Mouse (Mus musculus) urinary bladder, postnatal 10 days (tissue): Measurements from ENCODE around the gene Atrn.
A peak's percentile ranks its signal among the peaks of the same experiment; 100 is the strongest.
"Not testable (repeated sequence)": the region's sequence is repeated elsewhere in the genome, so short reads cannot be mapped to it uniquely, and the experiment has no call there.

Source experiments
- DNase-seq: peaks from one replicate; pipeline ENCODE4 v3.0.0; 2022; ENCODE audit warnings: low spot score

Atrn gene

DNA sequence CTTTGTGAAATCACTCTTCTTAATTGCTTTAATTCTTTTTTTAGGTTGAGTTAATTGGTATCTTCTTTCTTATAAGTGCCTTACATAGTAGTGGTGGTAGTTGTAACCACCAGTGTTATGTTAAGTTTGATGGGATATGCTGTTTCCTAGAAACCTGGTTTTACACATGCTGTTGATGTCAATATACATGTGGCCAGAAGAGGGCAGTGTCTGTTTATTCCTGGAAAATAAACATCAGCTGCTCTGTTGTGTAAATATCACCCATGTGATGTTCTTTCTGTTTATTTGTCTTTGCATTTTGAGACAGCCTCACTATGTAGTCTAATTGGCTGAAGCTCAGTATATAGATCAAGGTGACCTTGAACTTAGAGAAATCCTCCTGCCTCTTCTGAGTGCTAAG, 55.6 kb downstream of the Atrn start:
- no peak for DNase-seq

DNA sequence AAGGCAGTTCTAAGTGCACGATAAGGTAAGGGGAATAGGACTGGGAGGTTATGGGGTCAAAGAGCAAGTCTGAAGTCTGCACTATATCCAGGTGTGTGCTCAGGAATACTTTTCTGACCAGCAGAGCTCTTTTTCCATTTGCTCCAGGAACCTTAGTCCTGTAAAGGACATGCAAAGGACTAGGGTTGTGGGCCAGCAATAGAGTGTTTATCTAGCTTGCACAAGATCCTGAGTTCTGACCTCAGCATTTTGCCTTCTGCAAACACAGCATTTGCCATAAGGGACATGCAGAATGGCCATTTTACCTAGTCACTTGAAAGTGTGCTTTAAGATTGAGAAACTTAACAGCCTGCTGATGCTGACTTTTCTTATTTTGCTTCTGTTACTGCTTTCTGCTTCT, 58.7 kb downstream of the Atrn start:
- DNase-seq, result no peak

DNA sequence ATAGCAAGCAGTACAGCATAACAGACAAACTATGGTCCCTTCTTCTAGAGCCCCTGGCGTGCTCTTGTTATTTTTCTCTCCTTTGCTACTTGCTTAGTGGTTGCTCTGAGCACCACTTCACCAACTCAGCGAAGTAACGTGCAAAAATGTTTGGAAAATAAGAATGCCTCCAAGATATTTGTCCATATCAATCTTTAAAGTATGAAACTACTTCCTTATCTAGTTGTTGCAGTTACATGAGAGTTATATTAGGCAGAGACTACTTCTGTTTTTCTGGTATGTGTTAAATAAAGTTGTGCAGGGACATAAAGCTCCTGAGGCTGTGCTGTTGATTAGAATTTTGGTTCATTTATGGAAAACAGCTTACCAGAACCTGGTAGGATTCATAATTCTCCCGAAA, 64.7 kb downstream of the Atrn start:
- DNase-seq, result no peak

DNA sequence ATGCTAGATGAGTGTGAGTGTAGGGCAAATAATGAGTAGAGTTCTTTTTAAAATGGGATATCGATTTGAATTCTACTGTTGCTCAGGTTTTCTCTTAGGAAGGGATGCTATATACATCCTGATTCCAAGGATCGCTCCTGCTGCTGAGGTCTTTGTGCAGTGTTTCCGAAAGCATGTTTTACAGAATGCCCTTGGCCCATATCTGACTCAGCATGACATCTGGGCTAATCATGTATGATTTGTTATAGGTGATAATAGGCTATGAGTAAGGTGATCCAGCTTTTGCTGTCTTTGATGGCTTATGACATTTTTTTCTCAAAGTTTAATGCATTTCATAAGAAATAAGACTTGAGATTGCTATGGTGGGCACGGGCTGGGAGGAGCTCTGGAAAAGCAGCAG, 66.1 kb downstream of the Atrn start:
- no peak for DNase-seq

DNA sequence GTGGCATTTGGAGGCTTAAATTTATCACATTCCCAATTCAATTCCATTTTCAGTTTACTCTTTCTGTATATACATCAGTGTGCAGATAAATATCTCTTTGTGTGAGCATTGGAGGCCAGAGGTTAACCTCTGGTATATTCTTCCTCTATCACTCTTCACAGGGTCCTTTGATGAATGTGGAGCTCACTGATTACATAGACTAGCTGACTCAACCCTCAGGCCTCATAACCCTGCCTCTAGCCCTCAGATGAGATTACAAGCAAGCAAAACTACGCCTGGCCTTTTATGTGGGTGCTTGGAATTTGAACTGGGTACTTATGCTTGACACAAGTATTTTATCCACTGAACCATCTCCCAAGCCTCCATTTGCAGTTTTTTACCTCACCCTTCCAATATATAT, 68.6 kb downstream of the Atrn start:
- no peak for DNase-seq

DNA sequence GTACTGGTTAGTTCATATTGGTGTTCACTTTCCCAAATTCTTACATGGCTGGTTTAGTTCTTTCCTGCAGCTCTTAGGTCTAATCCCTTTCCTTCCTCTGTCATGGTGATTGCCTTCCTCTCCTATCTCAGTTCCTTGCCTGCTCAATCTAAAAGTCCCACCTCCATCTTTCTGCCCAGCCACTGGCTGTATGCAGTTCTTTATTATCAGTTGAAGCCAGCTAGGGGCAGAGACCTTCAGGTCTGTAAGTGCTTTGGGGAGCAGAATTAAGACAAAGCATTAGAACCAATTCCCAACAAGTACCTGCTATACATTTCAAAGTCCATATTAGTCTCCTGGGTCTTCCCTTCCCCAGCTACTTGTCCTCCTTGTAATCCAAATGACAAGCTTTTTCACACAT, 71.3 kb downstream of the Atrn start:
- DNase-seq, result no peak

DNA sequence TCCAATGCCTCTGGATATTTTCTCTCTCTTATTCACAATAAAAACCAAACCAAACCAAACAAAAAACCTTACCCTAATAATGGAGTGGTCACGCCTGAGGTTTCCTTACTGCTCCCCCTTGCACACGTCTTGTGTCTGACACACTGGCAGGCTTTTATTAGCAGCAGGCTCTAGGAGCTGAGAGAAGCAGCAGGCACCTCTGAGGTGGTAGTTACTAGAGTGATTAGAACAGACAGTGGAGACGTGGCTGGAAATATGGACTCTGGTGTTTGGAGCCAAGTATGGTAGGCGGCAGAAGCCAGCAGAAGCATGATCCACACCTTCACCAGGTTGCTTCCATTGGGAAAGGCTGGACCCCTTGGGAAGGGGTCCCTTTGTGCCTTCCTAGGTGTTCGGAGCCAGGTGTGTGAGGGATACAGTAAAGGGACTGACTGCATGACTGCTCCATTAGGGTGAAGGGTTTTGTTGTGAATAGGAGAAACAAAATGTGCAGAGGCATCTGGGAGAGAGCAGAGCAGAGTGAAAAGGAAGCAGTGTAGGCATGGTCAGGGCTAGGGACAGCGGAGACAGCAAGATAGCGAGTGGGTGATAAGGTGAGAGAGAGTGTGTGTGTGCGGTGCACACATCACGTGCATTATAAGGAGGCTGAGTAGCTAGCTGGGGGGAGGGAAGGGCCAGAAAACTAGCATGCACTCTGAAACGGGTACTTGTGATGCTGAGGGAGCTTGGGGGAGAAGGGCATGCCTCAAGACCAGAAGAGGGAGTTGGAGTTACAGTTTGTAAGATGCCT, 72.0 kb downstream of the Atrn start:
- DNase-seq, result no peak

DNA sequence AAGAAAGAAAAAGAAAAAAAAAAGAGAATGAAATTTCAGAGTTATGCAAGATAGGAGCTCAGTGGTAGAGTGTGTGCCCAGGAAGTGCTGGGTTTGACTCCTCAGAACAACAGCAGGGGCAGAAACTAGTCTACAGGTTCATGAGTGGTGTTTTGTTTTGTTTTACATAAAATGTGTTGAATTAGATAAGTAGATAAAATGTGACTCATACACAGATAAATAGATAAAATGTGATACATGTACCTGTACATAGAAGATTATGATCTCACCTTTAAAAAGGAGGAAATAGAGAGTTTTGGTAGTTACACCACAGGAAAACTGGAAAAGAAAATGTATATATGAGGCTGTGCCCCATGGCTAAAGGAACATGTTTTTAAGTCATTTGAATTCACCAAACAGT, 72.8 kb downstream of the Atrn start:
- DNase-seq, result no peak

DNA sequence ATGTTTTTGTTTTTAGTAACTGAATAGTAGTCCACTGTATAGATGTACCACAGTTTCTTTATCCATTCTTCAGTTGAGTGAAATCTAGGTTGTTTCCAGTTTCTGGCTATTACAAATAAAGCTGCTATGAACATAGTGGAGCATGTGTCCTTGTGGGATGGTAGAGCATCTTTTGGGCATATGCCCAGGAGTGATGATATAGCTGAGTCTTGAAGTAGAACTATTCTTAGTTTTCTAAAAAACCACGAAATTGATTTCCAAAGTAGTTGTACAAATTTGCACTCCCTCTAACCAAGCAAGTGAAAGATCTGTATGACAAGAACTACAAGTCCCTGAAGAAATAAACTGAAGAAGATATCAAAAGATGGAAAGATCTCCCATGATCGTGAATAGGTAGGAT, 86.5 kb downstream of the Atrn start:
- no peak for DNase-seq

DNA sequence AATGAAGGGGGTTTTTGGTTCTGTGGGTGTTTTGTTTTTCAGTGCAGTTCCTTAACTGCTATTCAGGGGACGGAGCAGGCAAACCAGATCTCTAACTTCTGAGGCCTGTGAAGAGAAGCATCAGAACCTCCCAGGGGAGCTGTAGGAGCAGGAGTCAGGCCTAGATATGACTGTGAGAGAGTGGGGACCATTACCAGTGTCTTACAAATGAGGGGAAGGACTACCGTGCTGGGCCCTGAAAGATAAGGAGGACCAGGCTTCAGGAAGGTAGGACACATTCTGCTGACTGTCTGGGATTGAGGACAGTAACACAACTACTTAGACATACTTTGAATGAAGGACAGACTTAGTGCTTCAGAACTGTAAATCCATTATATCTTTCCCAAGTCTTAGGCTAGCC, 102.8 kb downstream of the Atrn start:
- DNase-seq, result no peak

DNA sequence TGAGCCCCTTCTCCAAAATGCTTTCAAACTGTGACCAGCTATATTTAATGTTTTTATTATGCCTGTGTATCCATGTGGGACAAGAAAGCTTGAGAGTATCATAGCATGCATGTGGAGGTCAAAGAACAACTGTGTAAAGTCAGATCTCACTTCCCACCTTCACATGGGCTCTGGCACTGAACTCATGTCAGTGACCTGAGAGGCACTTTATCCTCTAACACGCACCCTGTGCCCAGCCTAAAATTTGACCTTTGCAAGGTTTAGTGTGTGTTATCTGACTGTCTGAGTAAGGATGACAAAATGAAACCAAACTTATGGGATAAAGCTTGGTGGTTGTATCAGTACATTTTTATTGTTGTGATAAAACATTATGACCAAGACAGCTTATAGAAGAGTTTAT, 104.3 kb downstream of the Atrn start:
- no peak for DNase-seq

DNA sequence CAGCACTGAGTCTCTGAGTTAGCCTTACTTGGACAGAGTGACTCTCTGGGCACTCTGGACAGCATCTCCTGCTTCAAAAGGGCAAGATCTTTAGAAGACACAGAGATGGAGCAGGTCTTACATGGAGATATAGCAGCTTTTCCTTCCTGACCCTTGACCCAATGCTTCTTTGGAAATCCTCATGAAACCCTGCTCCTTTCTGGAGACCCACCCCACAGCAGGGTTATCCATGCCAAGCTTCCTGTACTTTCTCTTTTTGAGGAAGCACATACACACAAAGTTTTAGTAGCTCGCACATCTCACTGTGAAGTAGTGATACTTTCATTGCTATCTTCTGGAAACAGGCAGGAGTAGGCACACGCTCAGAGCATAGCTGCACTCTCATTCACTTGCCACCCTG, 118.9 kb downstream of the Atrn start:
- DNase-seq, result no peak

DNA sequence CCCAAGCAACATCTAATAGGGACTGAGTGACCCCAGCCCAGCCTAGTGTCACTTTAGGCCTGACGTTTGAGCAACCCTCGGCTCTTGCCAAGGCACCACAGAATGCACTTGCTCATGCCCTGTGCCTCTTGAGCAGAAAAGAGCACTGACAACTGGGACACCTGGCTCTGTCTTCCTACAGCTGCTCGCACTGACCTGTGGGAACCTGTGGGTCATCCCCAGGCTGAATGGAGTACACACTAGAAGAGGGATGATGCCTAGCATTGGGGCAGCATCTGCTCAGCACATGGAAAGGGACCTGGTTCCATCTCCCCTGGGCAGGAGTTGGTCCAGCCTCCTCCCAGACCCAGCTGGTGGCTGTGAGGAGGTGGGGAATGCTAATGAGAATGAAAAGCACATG, 120.6 kb downstream of the Atrn start:
- DNase-seq, result no peak

DNA sequence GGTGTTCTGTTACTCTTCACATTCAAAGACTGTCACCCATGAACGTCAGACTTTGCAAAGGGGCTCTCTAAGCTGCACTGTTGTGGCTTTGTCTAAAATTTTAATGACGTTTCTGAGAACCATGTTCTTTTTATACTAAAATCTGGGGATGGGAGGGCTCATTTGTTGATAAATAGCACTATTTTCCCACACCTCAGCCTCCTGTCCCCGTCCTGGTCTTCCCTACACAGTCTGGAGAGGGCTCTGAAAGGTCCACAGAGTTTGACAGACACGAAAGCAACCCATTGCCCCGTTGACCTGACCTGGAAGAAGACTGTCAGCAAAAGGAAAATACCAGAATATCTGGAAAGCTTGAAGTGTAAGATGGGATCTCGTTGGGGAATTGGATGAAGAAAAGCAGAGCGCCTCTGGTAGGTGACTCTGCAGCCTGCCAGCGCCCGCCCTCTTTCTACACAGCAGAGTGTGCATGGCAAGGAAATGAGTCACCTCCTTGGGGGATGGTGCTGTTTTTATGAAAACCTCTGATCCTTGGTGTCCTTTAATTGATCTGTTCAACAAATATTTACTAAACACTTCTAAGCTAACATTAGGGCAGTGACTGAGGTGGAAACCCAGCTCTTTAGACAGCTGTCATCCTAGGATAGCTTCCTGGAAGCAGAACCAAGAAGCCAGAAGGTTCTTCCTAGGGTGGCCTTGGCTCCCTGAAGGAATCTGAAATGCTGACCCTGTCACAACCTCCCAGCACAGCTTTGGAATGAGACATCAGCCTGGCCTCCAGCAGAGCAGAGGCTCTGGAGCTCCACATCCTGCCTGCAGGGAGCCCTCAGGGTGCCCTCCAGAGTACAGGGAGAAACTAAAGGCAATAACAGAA, 123.0 kb downstream of the Atrn start:
- no peak for DNase-seq

DNA sequence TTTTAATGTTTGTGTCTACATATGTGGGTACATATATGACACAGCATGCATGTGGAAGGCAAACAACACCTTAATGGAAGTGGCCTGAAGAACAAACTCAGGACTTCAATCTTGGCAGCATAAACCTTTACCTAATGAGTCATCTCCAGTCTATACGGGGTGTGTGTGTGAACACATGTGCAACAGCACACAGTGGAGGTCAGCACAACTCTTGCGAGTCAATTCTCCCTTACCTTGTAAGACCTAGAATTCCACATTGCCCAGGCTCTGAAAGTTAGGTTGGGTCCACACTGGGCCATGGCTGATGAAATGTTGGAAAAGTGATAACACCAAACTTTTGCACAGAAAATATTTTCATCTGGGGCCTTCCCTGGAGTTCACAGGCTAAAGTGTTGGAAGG, 124.3 kb downstream of the Atrn start:
- DNase-seq, result no peak

DNA sequence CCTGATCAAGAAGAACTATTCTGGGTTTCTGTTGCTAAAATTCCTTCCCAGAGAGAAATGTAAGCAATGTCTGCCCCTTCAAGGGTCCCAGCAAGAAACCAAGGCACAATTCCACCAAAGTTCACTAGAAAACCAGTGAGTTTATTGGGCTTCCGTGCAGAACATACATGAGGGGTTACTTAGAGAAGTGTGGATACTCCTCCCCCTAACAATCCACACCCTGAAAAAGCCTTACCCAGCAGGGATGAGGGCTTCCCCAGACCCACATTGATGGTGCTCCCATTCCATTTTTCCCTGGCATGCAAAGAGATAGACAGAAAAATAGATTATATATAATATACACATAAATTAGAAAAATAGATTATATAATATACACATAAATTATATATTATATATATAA, 124.7 kb downstream of the Atrn start:
- no peak for DNase-seq

DNA sequence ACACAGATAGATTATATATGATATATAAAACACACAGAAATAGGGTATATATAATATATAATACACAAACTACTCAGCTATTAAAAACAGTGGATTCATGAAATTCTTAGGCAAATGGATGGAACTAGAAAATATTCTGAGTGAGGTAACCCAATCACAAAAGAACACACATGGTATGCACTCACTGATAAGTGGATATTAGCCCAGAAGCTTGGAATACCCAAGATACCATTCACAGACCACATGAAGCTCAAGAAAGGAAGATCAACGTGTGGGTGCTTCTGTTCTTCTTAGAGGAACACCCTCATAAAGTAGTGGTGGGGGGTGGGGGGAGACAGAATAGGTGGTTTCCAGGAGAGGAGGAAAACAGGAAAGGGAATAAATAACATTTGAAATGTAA, 125.1 kb downstream of the Atrn start:
- DNase-seq, result not testable (repeated sequence)

DNA sequence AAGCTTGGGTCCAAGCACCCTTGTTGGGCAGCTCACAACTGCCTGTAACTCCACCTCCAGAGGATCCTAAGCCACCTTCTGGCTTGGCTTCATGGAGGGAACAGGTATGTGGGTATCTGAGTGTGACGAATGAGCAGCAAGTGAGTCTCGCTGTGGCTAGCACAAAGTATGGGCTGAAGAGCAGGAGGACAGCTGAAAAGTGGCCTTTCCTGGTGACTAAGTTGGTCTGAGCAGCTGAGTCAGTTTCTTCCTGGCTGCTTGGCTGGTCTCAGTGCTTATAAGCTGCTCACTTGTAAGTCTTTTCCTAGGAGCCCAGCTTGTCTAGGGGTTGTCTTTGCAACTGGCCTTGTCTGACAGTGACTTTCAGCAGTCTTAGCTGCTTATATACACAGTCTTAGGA, 130.0 kb downstream of the Atrn start:
- no peak for DNase-seq

DNA sequence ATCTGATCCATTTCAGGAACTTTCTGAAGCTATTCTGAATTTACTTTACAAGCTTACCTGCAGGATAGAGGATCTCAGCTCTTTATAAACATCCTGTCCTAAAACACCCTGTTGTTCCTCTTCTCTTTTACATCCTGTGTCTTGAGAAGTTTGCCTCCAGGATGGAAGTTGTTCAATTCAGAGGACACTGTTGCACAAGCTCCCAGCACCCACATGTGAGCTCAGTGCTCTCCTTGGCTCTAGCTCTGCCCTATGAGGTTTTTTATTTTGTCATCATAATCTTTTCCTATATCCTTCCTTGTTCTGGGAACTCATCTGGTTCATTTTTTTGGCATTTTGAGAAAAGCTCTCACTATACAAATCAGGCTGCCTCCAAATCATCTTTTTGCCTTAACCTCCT, 130.5 kb downstream of the Atrn start:
- DNase-seq, result no peak

DNA sequence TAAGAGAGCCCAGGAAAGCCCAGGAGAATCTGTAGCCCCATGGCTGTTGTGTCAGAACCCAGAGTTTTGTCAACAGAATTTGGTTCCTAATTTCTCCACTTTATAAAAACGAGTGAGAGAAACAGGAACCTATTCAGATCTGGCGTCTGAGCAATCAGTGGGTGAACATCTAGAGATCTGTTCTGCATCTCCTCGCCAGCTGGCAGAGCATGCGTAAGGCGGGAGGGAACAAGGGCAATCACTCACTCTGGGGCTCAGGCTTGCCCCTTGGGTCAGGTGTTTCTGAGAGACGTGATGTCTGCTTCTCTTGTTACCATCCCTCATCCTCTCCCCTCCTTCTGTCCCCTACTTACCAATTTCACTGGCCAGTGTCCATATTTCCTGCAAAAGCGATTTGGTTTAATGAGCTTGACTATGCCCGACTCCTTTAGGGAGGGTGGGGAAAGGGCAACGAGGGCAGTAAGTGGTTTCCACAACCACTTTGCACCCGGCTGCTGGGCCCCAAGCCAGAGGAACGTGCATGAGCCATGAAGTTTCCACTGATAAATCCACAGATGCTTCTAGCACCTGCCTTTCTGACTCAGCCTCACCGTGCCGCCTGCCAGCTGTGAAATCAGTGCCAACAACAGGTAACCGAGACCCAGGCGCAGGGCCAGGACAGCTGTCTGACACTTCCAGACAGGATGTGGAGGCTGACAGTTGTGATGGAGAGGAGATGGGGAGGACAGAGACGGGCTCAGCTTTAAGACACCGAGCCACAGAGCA, 131.1 kb downstream of the Atrn start:
- DNase-seq, result no peak

DNA sequence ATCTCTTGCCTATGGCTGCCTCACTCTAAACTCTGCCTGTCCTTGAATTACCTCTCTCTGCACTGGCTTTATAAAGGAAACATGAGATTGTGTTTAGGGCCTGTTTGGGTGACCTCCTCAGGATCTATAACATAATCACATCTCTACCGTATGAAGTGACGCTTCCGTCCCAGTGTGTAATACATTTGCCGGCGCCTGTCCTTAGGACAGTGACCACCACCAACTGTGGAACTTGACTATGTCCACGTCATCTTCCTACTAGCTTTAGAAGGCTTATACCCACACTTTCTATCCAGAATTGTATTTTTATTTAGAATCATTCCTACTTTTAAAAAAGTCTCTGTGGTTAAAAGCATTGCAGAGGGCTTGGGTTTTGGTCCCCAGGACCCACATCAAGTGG, 131.9 kb downstream of the Atrn start:
- no peak for DNase-seq

DNA sequence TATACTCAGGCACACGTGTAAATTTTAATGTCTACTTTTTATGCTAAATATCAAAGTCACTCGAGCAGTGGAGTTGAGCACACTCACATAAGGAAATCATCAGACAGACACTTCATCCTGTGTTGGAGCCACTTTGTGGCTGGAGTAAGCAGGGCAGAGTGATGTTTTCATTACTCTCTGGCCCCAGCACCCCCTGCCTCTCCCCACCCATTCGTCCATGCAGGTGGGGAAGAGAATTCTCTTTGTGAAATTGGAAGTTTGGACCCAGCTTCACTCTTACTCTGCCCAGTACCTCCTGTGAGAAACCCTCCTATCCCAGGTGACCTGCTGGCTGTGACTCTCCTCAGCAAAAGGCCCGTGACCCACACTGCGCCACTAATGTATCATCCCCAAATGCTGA, 132.4 kb downstream of the Atrn start:
- peak; percentile 5 for DNase-seq
